In genomic region chr1:181828365-181828764, GRCm38 (mm10) we compare ENCODE assay signal across 9 mouse cellular contexts. TPM values are rescaled to one million over a fixed set of nuclear protein-coding genes. Genes with fewer than 3 reads are reported as not detected.
DNase-seq lines count a peak whose midpoint lies in the region; ATAC-seq lines count a peak whose summit lies in the region.
"Had no signal": no experiment of that assay in that cellular context is flagged by ENCODE, and none has a peak within 500 bp of the region (broad histone marks: within the 10 kb centered on the region; RNA-seq: fewer than 3 reads in every experiment).

No protein-coding gene starts in this region.

- ATAC-seq in liver, embryonic 11.5 days (replicated peaks; ENCODE audit: low FRiP score): no peak
- peak; percentile 58 for ATAC-seq in megakaryocyte, adult 5-6 weeks (ENCODE audit: poor library complexity, severe bottlenecking)

- H3K27ac ChIP-seq in liver, embryonic 11.5 days (ENCODE audit: low read depth, low read length): no peak overlapping the region
- H3K27ac ChIP-seq: embryonic facial prominence, embryonic 13.5 days had no signal

- no peak overlapping the region for H3K4me2 ChIP-seq in liver, embryonic 11.5 days
- H3K4me2 ChIP-seq: embryonic facial prominence, embryonic 13.5 days; heart, embryonic 12.5 days had no signal

- peak; percentile 42 for DNase-seq in liver
- DNase-seq in liver, embryonic 11.5 days (ENCODE audit: low spot score): no peak
- DNase-seq in T-cell, adult 2 months (ENCODE audit: low spot score): peak; percentile 65
- DNase-seq in thymus, postnatal 4 days: peak; percentile 83
- no peak for DNase-seq in urinary bladder, postnatal 10 days (ENCODE audit: low spot score)
- DNase-seq in embryo, embryonic 11 days: no peak

- H3K4me3 ChIP-seq in liver, embryonic 11.5 days (ENCODE audit: low read depth, low read length): no peak overlapping the region
- H3K4me3 ChIP-seq: embryonic facial prominence, embryonic 13.5 days; heart, embryonic 12.5 days had no signal

- peaks cover 54% of the 10 kb centered on the region for H3K36me3 ChIP-seq in liver, embryonic 11.5 days (ENCODE audit: control insufficient read depth, insufficient read depth, low read length)

- H3K9me3 ChIP-seq in liver, embryonic 11.5 days (ENCODE audit: control insufficient read depth, low read length): no peaks in the 10 kb centered on the region
- H3K9me3 ChIP-seq: embryonic facial prominence, embryonic 13.5 days; heart, embryonic 12.5 days had no signal

- no peaks in the 10 kb centered on the region for H3K27me3 ChIP-seq in liver, embryonic 11.5 days (replicated peaks; ENCODE audit: control insufficient read depth, insufficient read depth, low read length)
- H3K27me3 ChIP-seq: embryonic facial prominence, embryonic 13.5 days; heart, embryonic 12.5 days had no signal

- H3K4me1 ChIP-seq in liver, embryonic 11.5 days (replicated peaks; ENCODE audit: control insufficient read depth, insufficient read depth, low read length): no peaks in the 10 kb centered on the region
- H3K4me1 ChIP-seq: embryonic facial prominence, embryonic 13.5 days; heart, embryonic 12.5 days had no signal

- 89% methylated on average over 5 of the region's 5 CpGs for WGBS in liver, embryonic 11.5 days

- no peak overlapping the region for H3K9ac ChIP-seq in liver, embryonic 11.5 days (ENCODE audit: low read depth, low read length)
- H3K9ac ChIP-seq: embryonic facial prominence, embryonic 13.5 days; heart, embryonic 12.5 days had no signal

RNA-seq across cellular contexts. Expression of gene Lbr, which starts 14.5 kb away (rescaled TPM):
- polyA plus RNA-seq in liver, embryonic 11.5 days (2014; fragmentation: Nextera tagmentation; extraction: Ambion mirVana): 229 and 276 TPM in 2 replicates
- total RNA-seq in megakaryocyte, adult 5-6 weeks (2015): 457 and 500 TPM in 2 replicates
- total RNA-seq in megakaryocyte, adult 5-6 weeks (2017): 415 and 440 TPM in 2 replicates

Comparison
In these comparisons a context has a peak if more than half of its experiments do, and no peak if none do; other contexts are left out.
1. DNase-seq: peak in liver (single experiment), T-cell, adult 2 months (single experiment) and thymus, postnatal 4 days (single experiment); none in liver, embryonic 11.5 days (single experiment), urinary bladder, postnatal 10 days (single experiment) and embryo, embryonic 11 days (single experiment).